8 mouse cellular contexts compared by ENCODE assay signal in the genomic region with DNA sequence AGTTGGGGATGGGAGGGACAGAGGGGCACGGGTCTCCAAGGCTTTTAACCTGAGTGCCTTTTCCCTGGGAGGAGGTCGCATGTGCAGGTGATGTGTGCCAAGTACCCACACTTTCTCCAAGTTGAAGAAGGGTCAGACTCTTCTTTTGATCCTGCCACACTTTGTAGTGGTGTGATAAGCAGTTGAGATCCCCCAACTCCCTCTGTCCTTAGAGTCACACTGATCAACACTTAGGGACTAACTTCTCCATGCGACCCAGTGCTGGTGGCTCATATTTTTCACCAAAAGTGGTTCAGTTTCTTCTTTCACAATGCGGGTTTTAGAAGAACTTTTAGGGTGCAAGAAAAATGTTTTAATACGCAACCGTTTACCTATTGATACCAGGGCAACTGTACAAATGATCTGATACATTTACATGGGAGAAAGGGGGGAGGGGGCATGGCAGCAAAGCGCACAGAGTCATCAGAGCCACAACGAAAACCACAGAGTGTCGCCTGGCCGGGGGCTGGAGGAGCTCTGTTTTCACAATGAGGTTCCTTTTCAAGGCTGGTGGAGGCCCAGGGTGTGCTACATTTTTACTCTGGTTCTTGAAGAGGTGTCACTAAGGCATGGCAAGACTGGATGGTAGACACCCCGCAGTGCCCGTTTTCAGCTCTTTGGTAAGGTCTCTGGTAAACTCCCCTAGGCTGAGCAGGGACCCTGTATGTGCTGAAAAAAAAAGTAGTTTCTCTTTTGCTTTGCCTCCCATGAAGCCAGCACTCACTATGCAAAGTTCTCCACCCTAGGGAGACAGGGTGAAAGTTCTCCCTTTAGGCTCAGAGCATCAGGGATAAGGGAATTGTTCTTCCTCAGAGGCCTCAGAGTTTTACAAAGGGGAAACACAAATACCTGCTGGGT. TPM values are rescaled to one million over a fixed set of nuclear protein-coding genes. Genes with fewer than 3 reads are reported as not detected.
DNase-seq lines count a peak whose midpoint lies in the region; ATAC-seq lines count a peak whose summit lies in the region.

No protein-coding gene starts in this region.

- peak overlapping the region; percentile 78 for H3K4me2 ChIP-seq in kidney, embryonic 16.5 days (replicated peaks; ENCODE audit: low read depth, low read length)
- H3K4me2 ChIP-seq in forebrain, embryonic 11.5 days (ENCODE audit: low read depth, low read length, severe bottlenecking): peak overlapping the region; percentile 65
- H3K4me2 ChIP-seq in limb, embryonic 11.5 days (ENCODE audit: low read depth, severe bottlenecking): peak overlapping the region; percentile 88
- H3K4me2 ChIP-seq in midbrain, embryonic 15.5 days: peak overlapping the region; percentile 64

- 52% methylated on average over 12 of the region's 12 CpGs for WGBS in kidney, embryonic 16.5 days
- WGBS in forebrain, embryonic 11.5 days: 30% methylated on average over 12 of the region's 12 CpGs
- WGBS in limb, embryonic 11.5 days: 32% methylated on average over 12 of the region's 12 CpGs
- 43% methylated on average over 12 of the region's 12 CpGs for WGBS in midbrain, embryonic 15.5 days

- no peaks in the 10 kb centered on the region for H3K36me3 ChIP-seq in kidney, embryonic 16.5 days (ENCODE audit: insufficient read depth, low read length)
- H3K36me3 ChIP-seq in forebrain, embryonic 11.5 days (ENCODE audit: control insufficient read depth, insufficient read depth, low read length): no peaks in the 10 kb centered on the region
- H3K36me3 ChIP-seq in limb, embryonic 11.5 days (ENCODE audit: control insufficient read depth, insufficient read depth, low read length): no peaks in the 10 kb centered on the region
- H3K36me3 ChIP-seq in midbrain, embryonic 15.5 days (replicated peaks): no peaks in the 10 kb centered on the region

- no peak overlapping the region for H3K27ac ChIP-seq in kidney, embryonic 16.5 days (ENCODE audit: low read length)
- H3K27ac ChIP-seq in forebrain, embryonic 11.5 days (ENCODE audit: low read depth, low read length): no peak overlapping the region
- H3K27ac ChIP-seq in limb, embryonic 11.5 days (replicated peaks; ENCODE audit: low read depth, low read length): no peak overlapping the region
- H3K27ac ChIP-seq in midbrain, embryonic 15.5 days: no peak overlapping the region

- ATAC-seq in kidney, embryonic 16.5 days (ENCODE audit: low FRiP score, low TSS enrichment): peak; percentile 37; the same call in 1 of the 2 replicates
- no peak for ATAC-seq in forebrain, embryonic 11.5 days (replicated peaks; ENCODE audit: low FRiP score)
- no peak for ATAC-seq in limb, embryonic 11.5 days (ENCODE audit: insufficient number of reproducible peaks, low FRiP score, low TSS enrichment, low read depth)
- ATAC-seq in midbrain, embryonic 15.5 days (replicated peaks): no peak

- H3K4me3 ChIP-seq in kidney, embryonic 16.5 days (ENCODE audit: low read length): peak overlapping the region; percentile 41
- peak overlapping the region; percentile 29; the same call in 1 of the 2 replicates for H3K4me3 ChIP-seq in forebrain, embryonic 11.5 days (ENCODE audit: low read depth, low read length)
- peak overlapping the region; percentile 29 for H3K4me3 ChIP-seq in limb, embryonic 11.5 days (ENCODE audit: low read depth, low read length)
- H3K4me3 ChIP-seq in midbrain, embryonic 15.5 days: peak overlapping the region; percentile 34

- H3K4me1 ChIP-seq in kidney, embryonic 16.5 days (ENCODE audit: insufficient read depth, low read length): peaks cover 6% of the 10 kb centered on the region; the same call in 1 of the 2 replicates
- H3K4me1 ChIP-seq in forebrain, embryonic 11.5 days (replicated peaks; ENCODE audit: control insufficient read depth, insufficient read depth, low read length): peaks cover 6% of the 10 kb centered on the region
- no peaks in the 10 kb centered on the region for H3K4me1 ChIP-seq in limb, embryonic 11.5 days (ENCODE audit: control insufficient read depth, insufficient read depth, low read length)
- peaks cover 10% of the 10 kb centered on the region for H3K4me1 ChIP-seq in midbrain, embryonic 15.5 days

- no peak for DNase-seq in kidney, adult 9 months
- DNase-seq in forebrain, embryonic 11.5 days (ENCODE audit: low spot score): no peak
- DNase-seq in limb, embryonic 11.5 days (ENCODE audit: low spot score): no peak
- DNase-seq in urinary bladder, postnatal 14 days (ENCODE audit: low spot score): no peak
- DNase-seq in right cerebral cortex, postnatal 10 days (ENCODE audit: low spot score in 2 of 2): no peak
- no peak for DNase-seq in kidney, adult 11 months

- H3K27me3 ChIP-seq in kidney, embryonic 16.5 days (ENCODE audit: insufficient read depth, low read length): 0 out of 2 replicates have a peak, but pooled peaks cover 4% of the 10 kb centered on the region
- peaks cover 36% of the 10 kb centered on the region for H3K27me3 ChIP-seq in forebrain, embryonic 11.5 days (ENCODE audit: control insufficient read depth, insufficient read depth, low read length)
- peaks cover 20% of the 10 kb centered on the region for H3K27me3 ChIP-seq in limb, embryonic 11.5 days (ENCODE audit: control insufficient read depth, insufficient read depth, low read length)
- H3K27me3 ChIP-seq in midbrain, embryonic 15.5 days (replicated peaks): peaks cover 20% of the 10 kb centered on the region

- peak overlapping the region; percentile 62 for H3K9ac ChIP-seq in kidney, embryonic 16.5 days (replicated peaks; ENCODE audit: low read length)
- H3K9ac ChIP-seq in forebrain, embryonic 11.5 days (ENCODE audit: low read length): peak overlapping the region; percentile 37; the same call in 1 of the 2 replicates
- H3K9ac ChIP-seq in limb, embryonic 11.5 days (ENCODE audit: low read length): no peak overlapping the region
- peak overlapping the region; percentile 28; the same call in 1 of the 2 replicates for H3K9ac ChIP-seq in midbrain, embryonic 15.5 days

- no peaks in the 10 kb centered on the region for H3K9me3 ChIP-seq in kidney, embryonic 16.5 days (ENCODE audit: low read length)
- H3K9me3 ChIP-seq in forebrain, embryonic 11.5 days (ENCODE audit: control insufficient read depth, low read length): no peaks in the 10 kb centered on the region
- no peaks in the 10 kb centered on the region for H3K9me3 ChIP-seq in limb, embryonic 11.5 days (ENCODE audit: control insufficient read depth, low read length)
- no peaks in the 10 kb centered on the region for H3K9me3 ChIP-seq in midbrain, embryonic 15.5 days

RNA-seq across cellular contexts. Expression of gene Lrmda, which starts 0.7 kb away (rescaled TPM):
- 0.45 and 0.76 TPM in 2 replicates for polyA plus RNA-seq in kidney, embryonic 16.5 days (2015; fragmentation: Nextera tagmentation; extraction: Ambion mirVana)
- not detected in 2 replicates for polyA plus RNA-seq in forebrain, embryonic 11.5 days (2014; fragmentation: Nextera tagmentation; extraction: Ambion mirVana)
- polyA plus RNA-seq in limb, embryonic 11.5 days (2014; fragmentation: Nextera tagmentation; extraction: Ambion mirVana): 0.20 and 0.52 TPM in 2 replicates
- 0.31 and 0.32 TPM in 2 replicates for polyA plus RNA-seq in midbrain, embryonic 15.5 days (2015; fragmentation: Nextera tagmentation; extraction: Ambion mirVana)

RNA-seq across cellular contexts. Expression of gene Zfp503, which starts 30.8 kb away (rescaled TPM):
- 24.6 and 27.5 TPM in 2 replicates for polyA plus RNA-seq in kidney, embryonic 16.5 days (2015; fragmentation: Nextera tagmentation; extraction: Ambion mirVana)
- 6.6 and 6.7 TPM in 2 replicates for polyA plus RNA-seq in forebrain, embryonic 11.5 days (2014; fragmentation: Nextera tagmentation; extraction: Ambion mirVana)
- 12.8 and 16.1 TPM in 2 replicates for polyA plus RNA-seq in limb, embryonic 11.5 days (2014; fragmentation: Nextera tagmentation; extraction: Ambion mirVana)
- polyA plus RNA-seq in midbrain, embryonic 15.5 days (2015; fragmentation: Nextera tagmentation; extraction: Ambion mirVana): 5.8 and 5.9 TPM in 2 replicates
